Mouse (Mus musculus): Measurements from ENCODE around the gene Ceacam1.

GRCm38 (mm10) chr7:25433781-25434560 is 43.4 kb downstream of the Ceacam1 start:
- TF ChIP-seq CTCF (IDR thresholded peaks at IDR 0.05; ENCODE audit: borderline replicate concordance, insufficient read depth, low read depth, low read length) (no peak), POLR2A (IDR thresholded peaks at IDR 0.05; ENCODE audit: borderline replicate concordance, insufficient read depth, low read length) (no peak)
